Mouse (Mus musculus) lung, postnatal 0 days (tissue): ENCODE data around the gene Arhgef9. TPM values are rescaled to one million over a fixed set of nuclear protein-coding genes. Genes with fewer than 3 reads are reported as not detected.

ENCODE experiments used
- ATAC-seq: fragments of 200-750 bp; cut with Nextera tagmentation; 2 replicates; pipeline ENCODE4 v1.8.0; 2017; ENCODE audit warnings: moderate library complexity
- DNase-seq: peaks from one replicate; pipeline ENCODE4 v3.0.0-alpha.2; 2016; ENCODE audit warnings: low spot score
- H3K27ac ChIP-seq: fragments of 300-500 bp; sonication (generic); 2 replicates; pipeline ENCODE4 v1.5.1; 2014; ENCODE audit warnings: antibody characterized with exemption, mild to moderate bottlenecking, low read length, mixed read lengths
- H3K27me3 ChIP-seq: fragments of 300-500 bp; sonication (generic); replicated peaks from 2 replicates; pipeline ENCODE4 v1.6.1; 2014; ENCODE audit warnings: low read length, mixed read lengths; ENCODE audit not compliant: insufficient read depth
- H3K36me3 ChIP-seq: fragments of 300-500 bp; sonication (generic); 2 replicates; pipeline ENCODE4 v1.6.1; 2014; ENCODE audit warnings: low read length, mixed read lengths; ENCODE audit not compliant: insufficient read depth
- H3K4me1 ChIP-seq: fragments of 300-500 bp; sonication (generic); 2 replicates; pipeline ENCODE4 v1.6.1; 2014; ENCODE audit warnings: antibody characterized with exemption, low read depth, low read length, mixed read lengths; ENCODE audit not compliant: insufficient read depth
- H3K4me2 ChIP-seq: fragments of 300-500 bp; sonication (generic); replicated peaks from 2 replicates; pipeline ENCODE4 v1.6.1; 2014; ENCODE audit warnings: low read depth, mild to moderate bottlenecking, low read length, moderate library complexity, mixed read lengths
- H3K4me3 ChIP-seq: fragments of 300-500 bp; sonication (generic); 2 replicates; pipeline ENCODE4 v1.5.1; 2014; ENCODE audit warnings: low read depth, low read length
- H3K9ac ChIP-seq: fragments of 300-500 bp; sonication (generic); replicated peaks from 2 replicates; pipeline ENCODE4 v1.6.1; 2014; ENCODE audit warnings: low read depth, mild to moderate bottlenecking
- H3K9me3 ChIP-seq: fragments of 300-500 bp; sonication (generic); 2 replicates; pipeline ENCODE4 v1.6.1; 2016; ENCODE audit warnings: low read length, mixed read lengths
- CTCF ChIP-seq: IDR thresholded peaks from 2 replicates; pipeline ENCODE4 v1.5.1; 2016; ENCODE audit warnings: antibody characterized with exemption, mild to moderate bottlenecking
- EP300 ChIP-seq: IDR thresholded peaks from 2 replicates; pipeline ENCODE4 v1.6.1; 2016; ENCODE audit warnings: antibody characterized with exemption, mild to moderate bottlenecking, control low read depth
- WGBS: fragments of 180-500 bp; shearing (Covaris S2); extraction: QIAGEN DNeasy Blood & Tissue Kit; methylation state at CpG from one replicate; pipeline ENCODE4 v1.1.7; 2014; 5-methylcytosine and 5-hydroxymethylcytosine counted together
- polyA plus RNA-seq: library from polyadenylated mRNA; unstranded; fragments of >200 nt; fragmentation: Nextera tagmentation; extraction: Ambion mirVana; gene quantifications from 2 replicates; pipeline ENCODE4 v1.2.1, GENCODE M21; 2015

Gene Arhgef9
- 4.2 and 5.1 TPM in 2 replicates for polyA plus RNA-seq

DNA sequence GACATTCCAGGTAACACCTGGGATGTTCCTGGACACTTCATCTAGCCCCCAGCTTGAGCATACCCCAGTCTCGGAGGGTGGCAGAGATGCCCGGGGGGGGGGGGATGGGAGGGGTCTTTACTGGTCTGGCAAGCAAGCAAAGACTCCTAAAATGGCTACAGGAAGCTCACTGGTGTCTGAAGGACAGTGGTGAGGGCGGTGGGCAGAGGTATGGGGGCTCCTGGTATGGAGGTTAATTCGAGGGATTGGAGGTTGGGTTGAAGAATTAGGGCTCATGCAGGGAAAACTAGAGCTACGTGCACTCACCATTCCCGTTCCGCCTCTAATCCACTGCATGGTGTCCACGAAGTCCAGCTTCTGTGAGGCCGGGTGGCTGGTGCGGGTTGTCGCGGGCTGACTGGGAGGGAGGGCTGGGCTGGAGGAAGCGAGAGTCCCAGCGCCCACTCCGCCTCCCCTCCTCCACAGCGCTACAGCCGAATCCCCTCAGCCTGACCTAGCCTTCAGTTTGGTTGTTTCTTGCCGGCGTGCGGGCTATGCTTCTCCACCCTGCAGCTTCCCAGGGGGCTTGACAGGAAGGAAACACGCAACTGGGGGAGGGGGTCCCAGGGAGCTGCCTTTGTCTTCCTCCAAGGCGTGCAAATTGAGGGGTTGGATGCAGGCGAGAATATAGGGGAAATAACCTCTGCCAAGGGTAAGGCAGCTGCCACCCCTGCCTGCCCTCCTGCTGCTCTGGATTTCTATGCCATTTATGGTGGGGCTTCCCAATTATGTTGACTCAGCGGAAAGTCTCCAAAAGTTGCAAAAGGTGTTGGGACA is at the start of gene Arhgef9:
Gene Arhgef9, minus strand, starts transcription at position 753 of the 816 bp plus-strand sequence.
- Histone ChIP-seq H3K9me3 (no peaks in the 10 kb centered on the region), H3K4me1 (no peaks in the 10 kb centered on the region), H3K27me3 (no peaks in the 10 kb centered on the region), H3K4me3 (peak within 1 kb of the TSS; percentile 38), H3K27ac (no peak within 1 kb of the TSS), H3K36me3 (no peaks in the 10 kb centered on the region), H3K4me2 (peak within 1 kb of the TSS; percentile 64), H3K9ac (no peak within 1 kb of the TSS)
- ATAC-seq (peak; percentile 14; the same call in 1 of the 2 replicates), DNase-seq (peak; percentile 8)
- TF ChIP-seq EP300, result no peak
- TF ChIP-seq CTCF, result no peak
- WGBS, result 16% methylated on average over 14 of the region's 24 CpGs

DNA sequence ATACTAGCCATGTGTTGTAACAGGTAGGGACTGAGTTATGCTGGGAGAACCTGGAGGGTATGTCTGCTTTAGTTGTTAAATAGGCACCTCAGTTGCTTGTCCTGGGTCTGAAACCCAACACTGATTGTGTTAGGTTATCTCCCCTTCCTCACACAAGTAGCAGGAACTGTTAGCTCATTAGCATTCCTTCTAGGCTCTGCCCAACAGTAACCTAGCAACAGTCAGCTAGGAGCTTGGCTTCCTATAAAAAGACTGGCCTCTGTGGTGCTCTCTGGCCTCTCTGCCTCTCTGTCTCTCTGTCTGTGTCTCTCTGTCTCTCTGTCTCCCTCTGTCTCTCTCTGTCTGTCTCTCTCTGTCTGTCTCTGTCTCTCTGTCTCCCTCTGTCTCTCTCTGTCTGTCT is 42.2 kb upstream of the Arhgef9 start:
- Histone ChIP-seq H3K36me3 (no peaks in the 10 kb centered on the region), H3K27ac (no peak overlapping the region), H3K27me3 (no peaks in the 10 kb centered on the region), H3K9ac (no peak overlapping the region), H3K9me3 (no peaks in the 10 kb centered on the region), H3K4me3 (no peak overlapping the region), H3K4me1 (no peaks in the 10 kb centered on the region), H3K4me2 (no peak overlapping the region)
- no peak for TF ChIP-seq EP300
- no peak for TF ChIP-seq CTCF
- no peak for DNase-seq
- ATAC-seq, result no peak

DNA sequence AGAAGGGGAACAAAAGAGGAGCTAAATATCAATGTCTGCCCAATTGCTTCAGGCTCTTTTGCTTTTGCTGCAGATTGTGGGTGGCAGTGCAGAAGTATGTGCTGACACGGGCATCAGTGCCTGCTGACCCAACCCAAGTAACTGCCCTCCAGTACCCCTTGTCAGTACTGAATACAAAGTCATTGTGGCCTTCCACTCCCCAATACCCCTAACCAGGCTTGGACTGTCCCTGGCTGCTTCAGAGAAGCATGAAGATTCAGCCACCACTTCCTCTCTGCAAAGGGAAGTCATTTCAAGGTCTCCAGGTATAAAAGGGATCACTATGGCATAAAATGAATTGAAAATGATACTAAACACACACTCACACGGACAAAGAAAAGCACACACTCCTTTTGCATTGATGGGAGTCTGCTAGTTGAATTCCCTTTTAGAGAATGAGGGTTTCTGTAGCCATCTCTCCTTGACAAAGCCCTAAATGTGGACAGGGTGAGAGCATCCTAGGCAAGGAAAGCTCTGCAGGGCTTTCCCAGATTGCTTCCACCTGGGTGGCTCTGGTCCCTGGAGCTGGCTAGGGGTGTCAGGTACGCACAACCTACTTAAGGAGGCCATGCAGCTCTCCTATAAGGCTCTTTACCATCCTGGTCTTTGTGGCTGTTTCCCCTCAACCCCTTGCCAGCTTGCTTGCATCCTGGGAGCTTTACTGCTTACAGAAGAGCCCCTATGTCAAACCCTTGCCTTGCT is 1.1 kb downstream of the Arhgef9 start:
- no peaks in the 10 kb centered on the region for H3K9me3 ChIP-seq
- no peak overlapping the region for H3K9ac ChIP-seq

DNA sequence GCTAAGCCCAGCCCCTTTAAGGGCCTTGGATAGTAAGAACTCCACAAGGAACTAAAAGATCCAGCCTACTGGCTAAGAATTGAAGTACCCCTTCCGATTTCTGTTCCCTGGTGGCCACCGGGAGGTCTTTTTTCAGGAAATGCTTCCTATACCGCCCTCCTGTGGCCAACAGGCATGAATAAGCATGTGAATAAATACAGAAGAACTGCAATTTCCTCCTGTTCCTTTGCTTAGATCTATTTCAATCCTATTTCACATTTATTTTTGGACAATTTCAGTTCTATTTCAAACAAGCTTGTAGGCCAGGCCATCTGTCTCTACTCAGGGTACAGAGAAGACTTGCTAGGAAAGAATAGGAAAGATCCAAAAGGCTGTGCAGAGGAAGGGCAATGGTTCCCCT is 20.7 kb downstream of the Arhgef9 start:
- H3K27me3 ChIP-seq, result no peaks in the 10 kb centered on the region

More for the DNA sequence above, 1.1 kb downstream of the Arhgef9 start:
- Histone ChIP-seq H3K36me3 (no peaks in the 10 kb centered on the region), H3K4me1 (no peaks in the 10 kb centered on the region), H3K27me3 (no peaks in the 10 kb centered on the region), H3K4me3 (no peak overlapping the region), H3K27ac (no peak overlapping the region), H3K4me2 (peak overlapping the region; percentile 64)
- 67% methylated on average over 3 of the region's 3 CpGs for WGBS
- DNase-seq (no peak), ATAC-seq (no peak)
- TF ChIP-seq EP300 (no peak), CTCF (no peak)

DNA sequence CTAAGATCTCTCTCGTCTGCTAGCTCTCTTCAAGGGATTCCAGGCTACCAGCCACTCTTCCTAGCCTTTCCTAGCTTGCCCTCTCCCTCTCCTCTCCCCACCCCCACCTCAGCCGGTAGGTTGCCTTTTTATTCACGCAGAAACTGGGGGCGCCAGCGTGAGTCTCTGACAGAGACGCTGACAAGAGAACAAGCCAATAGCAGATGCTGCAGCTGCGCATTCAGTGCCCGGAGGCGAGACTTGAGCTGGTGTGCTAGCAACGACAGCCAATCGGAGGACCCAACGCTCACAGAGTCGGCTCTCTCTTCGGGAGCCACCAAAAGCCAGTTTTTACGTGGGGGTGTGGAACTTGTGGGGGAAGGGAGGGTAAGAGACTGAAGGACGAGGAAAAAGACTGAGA is 30.3 kb downstream of the Arhgef9 start:
- TF ChIP-seq CTCF (0 out of 2 replicates have a peak, but pooled peaks have one; percentile 20), EP300 (no peak)
- Histone ChIP-seq H3K27ac (peak overlapping the region; percentile 68), H3K9me3 (no peaks in the 10 kb centered on the region), H3K27me3 (no peaks in the 10 kb centered on the region), H3K36me3 (no peaks in the 10 kb centered on the region), H3K4me1 (no peaks in the 10 kb centered on the region), H3K4me3 (peak overlapping the region; percentile 50), H3K4me2 (peak overlapping the region; percentile 63), H3K9ac (peak overlapping the region; percentile 44)
- WGBS, result 6% methylated on average over 16 of the region's 16 CpGs
- DNase-seq, result peak; percentile 93
- peak; percentile 100 for ATAC-seq

More for the DNA sequence above, 20.7 kb downstream of the Arhgef9 start:
- Histone ChIP-seq H3K36me3 (no peaks in the 10 kb centered on the region), H3K4me3 (no peak overlapping the region), H3K4me1 (no peaks in the 10 kb centered on the region), H3K9ac (no peak overlapping the region), H3K4me2 (no peak overlapping the region), H3K9me3 (no peaks in the 10 kb centered on the region), H3K27ac (no peak overlapping the region)
- peak; percentile 74 for TF ChIP-seq CTCF
- no peak for TF ChIP-seq EP300
- peak; percentile 72 for DNase-seq
- WGBS, result 20% methylated on average over 3 of the region's 3 CpGs
- ATAC-seq, result peak; percentile 37; the same call in 1 of the 2 replicates

DNA sequence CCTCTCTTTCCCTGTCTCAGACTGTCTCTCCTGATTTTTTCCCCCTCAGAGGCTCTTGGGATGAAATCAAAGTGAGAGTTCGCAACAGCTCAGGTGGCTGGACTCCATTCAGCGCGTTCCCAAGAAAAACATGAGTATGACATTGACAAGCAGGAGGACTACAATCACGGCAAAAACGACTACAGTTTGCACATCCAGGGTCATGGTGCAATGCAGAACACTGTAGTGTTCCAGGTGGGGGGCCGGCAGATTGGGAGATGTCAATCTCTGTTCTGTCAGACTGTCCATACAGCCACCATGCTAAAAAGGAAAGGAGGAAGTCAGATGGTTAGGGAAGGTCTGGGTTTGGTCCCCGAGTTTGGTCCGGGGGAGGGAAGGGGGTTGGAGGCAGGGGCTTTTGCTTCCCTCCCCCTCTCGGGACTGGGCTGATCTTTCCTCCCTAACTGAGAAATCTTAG is 31.0 kb downstream of the Arhgef9 start:
- Histone ChIP-seq H3K9me3 (no peaks in the 10 kb centered on the region), H3K4me3 (peak overlapping the region; percentile 50), H3K4me2 (peak overlapping the region; percentile 63), H3K4me1 (no peaks in the 10 kb centered on the region), H3K27ac (peak overlapping the region; percentile 68), H3K36me3 (no peaks in the 10 kb centered on the region), H3K9ac (peak overlapping the region; percentile 44), H3K27me3 (no peaks in the 10 kb centered on the region)
- DNase-seq (peak; percentile 7), ATAC-seq (peak; percentile 29; the same call in 1 of the 2 replicates)
- no peak for TF ChIP-seq EP300
- no peak for TF ChIP-seq CTCF
- 19% methylated on average over 9 of the region's 9 CpGs for WGBS
